Mouse (Mus musculus): ENCODE measurements around the gene Flt3. TPM values are rescaled to one million over a fixed set of nuclear protein-coding genes. Genes with fewer than 3 reads are reported as not detected.

Gene Flt3
- total RNA-seq, 2 experiments from 2014 or later: 0.42 to 0.72 TPM

DNA sequence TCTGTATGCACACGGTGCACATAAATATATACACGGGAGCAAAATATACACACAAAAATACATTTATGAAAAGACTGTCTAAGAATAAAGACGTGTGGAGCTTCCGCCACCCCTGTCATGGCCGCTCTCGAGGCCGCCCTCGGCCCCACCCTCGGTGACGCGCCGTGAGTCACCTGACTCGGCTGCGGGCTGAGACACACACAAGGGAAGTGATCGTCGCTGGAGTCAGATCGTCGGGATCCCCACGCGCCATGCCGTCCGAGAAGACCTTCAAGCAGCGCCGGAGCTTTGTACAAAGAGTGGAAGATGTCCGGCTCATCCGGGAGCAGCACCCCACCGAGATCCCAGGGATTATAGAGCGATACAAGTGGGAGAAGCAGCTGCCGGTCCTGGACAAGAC is 8.4 kb upstream of the Flt3 start:
- DNase-seq: peak; percentile 18

DNA sequence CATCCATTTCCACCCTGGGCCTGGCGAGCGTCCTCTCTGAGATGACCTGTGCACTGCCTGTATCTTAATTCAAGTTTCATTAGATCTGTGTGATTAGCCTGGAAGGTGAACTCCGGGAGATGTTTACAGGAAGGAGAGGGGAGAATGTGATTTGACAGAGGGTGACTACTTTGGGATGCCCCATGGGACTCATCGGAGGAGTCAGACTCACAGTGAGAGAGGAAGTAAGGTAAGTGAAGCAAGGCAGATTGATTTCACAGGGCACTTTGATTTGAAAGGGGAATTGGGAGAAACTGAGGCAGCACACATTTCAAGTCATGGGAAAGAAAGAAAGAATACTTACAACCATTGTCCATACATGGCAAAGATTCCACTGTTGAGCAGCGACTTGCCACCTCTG is 5.8 kb upstream of the Flt3 start:
- no peak for DNase-seq

DNA sequence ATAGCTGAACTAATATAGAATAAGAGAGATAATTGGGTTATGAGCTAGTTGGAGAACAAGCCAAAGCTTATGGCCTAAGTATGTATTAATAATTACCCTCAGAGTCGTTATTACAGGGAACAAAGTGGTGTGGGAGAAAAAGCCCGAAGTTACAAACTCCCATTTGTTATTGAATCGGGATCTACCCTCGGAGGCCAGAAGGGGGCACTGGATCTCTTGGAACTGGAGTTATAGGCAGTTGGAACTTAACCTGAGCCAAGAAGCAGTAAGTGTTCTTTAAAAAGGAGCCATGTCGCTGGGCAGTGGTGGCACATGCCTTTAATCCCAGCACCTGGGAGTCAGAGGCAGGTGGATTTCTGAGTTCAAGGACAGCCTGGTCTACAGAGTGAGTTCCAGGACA is 2.2 kb upstream of the Flt3 start:
- DNase-seq: peak; percentile 73

DNA sequence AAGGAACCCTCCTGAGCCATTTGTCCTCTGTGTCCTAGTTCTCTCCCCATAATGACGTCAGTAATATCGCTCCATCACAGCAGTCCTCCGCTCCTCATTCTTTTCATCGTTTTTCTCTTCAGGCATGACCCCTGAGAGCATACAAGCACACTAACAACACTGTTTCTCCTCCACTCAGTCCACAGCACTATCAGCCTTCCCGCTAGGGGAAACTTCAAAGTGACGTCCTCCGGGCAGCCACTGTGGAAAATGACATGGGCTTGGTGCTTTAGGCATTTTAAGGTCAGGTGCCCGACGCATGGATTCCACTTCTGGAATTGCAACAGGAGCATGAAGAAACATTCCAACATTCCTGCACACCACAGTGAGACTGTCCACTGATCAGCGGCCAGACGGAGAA is 735 bp upstream of the Flt3 start:
- DNase-seq: no peak

DNA sequence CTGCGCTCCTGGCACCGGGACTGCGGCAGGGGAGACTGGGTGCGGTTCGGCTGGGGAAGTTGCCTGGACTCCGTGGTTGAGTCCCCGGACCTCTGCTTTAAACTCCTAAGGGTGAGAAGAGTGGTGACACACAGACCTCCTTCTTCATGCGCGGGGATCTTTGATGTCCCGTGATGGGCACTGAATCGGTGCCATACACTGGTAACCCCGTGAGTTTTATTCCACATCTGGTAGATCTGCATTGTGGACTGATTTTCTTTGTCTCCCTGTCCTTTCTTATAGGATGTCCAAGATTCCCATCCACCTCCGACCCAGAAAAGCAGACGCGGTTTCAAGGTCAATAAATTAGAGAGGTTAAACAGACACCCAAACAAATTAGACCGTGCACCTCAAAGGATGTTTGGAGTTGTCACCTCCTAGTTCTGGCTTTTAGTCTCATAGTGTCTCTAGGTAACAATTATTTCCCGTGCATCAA is 253 bp upstream of the Flt3 start:
- DNase-seq: no peak

DNA sequence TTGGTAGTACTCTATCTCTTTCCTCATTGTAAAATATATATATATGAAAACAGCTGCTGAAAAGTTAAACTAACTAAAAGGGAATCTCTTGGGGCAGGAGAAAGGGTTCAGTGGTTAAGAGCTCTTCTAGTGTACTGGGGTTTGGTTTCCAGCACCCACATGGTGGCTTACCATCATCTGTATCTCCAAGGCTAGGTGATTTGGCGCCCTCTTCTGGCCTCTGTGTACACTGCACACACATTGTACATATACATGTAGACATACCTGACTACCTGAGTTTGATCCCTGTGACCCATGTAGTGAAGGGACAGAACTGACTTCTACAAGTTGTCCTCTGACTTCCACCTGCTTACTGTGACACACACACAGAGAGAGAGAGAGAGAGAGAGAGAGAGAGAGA is 5.2 kb downstream of the Flt3 start:
- DNase-seq: no peak

DNA sequence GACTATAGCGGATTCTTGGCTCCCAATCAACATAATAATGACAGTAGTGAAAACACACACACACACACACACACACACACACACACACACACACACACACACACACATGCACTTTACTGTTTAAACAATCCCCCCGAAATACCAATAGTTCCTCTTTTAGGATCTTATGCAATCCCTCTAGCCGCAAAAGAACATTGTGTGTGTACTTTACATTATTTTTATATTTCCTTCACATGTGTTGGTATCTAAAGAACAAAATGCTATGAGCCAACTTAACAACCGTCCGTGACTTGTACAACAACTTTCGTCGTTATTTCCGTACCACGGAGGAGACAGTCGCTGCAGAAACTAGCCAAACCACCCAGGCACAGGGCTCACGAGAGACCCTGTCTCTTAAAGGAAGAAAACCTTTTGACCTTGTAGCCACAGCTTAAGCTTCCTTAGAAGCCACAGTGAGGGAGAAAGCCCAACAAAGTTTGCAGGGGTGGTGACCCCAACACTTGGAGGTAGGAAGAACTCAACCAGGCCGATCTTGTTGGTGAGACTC is 7.5 kb downstream of the Flt3 start:
- DNase-seq: no peak

DNA sequence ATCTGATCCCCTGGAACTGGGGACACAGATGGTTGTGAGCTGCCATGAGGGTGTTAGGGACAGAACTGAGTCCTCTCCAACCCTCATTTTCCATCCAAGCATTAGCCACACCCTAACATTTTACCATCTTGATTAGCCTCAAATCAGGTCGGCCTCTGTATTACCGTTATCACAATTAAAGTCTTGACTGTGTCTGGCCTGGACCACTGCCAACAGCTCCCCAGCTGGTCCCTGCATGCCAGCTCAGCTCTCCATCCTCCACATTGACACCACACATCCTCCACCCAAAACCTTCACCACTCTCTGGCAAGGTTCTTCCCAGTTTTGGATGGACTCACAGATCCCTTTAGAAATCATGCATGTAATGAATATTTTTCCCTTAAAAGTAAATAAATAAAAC is 9.5 kb downstream of the Flt3 start:
- no peak for DNase-seq

DNA sequence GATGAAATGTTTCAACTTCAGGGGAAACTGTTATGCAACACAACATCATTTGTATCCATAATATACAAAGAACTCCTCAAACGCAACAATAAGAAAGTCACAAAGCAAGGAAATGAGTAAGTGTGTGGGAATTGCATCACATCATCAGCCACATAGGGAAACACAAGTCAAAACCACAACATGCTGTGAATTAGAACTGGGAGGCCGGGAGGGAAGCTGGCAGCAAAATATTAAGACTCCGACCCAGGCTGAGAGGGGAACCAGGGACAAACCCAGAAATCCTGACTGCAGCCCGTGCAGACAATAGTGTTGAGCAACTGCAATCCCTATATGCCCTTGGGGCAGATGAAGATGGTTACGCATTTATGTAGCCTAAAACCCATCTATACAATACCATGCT is 11.2 kb downstream of the Flt3 start:
- no peak for DNase-seq

DNA sequence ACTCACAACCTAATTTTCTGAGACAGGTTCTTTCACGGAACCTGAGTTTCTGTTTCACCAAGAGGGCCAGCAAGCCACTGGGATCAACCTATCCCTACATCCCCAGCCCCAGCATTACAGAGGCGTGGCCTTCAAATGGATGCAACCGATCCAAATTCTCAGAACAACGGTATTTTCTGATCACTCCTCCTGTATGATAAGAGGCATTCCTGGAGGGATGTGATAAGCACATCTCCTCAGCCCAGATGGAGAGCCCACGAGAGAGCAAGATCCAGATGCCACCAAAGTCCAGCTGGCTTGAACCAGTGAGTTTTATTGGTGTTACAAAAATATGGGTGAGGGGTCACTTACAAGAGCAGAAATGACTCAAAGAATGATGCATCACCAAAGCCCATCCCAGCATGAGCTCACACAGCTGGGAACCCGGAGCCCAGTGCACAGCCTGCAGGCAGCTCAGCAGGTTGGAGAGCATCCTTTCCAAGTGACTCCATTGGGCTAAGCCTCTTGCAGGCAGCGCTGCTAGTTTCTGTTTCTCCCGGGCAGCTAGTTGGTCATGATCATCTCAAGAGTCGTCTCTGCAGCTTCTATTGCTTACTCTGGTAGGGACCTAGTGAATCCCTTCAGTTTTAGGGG is 11.8 kb downstream of the Flt3 start:
- DNase-seq: no peak

DNA sequence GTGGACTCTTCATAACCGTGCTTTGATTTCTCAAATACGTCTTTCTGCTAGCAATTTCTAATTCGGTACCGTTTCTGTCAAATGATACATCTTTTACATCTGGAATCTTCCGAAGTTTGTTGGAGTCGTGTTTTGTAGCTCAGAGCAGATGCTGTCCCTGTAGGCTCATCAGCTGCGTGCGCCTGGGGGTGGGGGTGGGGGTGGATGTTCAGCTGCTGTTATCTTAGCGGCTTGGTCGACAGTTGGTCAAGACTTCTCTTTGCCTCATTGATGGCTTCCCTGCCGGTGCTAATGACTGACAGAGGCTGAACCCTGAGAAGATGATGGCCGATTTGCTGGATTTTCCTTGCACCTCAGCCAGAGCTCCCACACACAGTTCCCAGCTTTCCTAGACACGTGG is 13.4 kb downstream of the Flt3 start:
- no peak for DNase-seq

DNA sequence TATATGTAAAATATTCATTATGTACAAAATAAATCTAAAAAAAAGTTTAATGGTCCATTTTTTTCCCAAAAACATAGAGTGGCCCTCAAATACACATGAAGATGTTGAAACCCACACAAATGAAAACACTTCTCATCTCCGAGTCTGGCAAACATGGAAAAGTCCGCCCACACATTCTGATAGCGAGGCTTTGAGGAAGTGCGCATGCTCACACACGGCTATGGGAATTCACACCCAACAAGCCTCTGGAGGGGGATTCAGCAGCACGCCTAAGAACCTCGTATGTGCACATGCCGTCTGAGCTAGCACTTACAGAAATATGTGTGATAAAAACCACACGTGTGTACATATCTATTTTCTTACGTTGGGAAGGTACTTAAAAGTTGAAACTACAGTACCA is 18.9 kb downstream of the Flt3 start:
- no peak for DNase-seq

DNA sequence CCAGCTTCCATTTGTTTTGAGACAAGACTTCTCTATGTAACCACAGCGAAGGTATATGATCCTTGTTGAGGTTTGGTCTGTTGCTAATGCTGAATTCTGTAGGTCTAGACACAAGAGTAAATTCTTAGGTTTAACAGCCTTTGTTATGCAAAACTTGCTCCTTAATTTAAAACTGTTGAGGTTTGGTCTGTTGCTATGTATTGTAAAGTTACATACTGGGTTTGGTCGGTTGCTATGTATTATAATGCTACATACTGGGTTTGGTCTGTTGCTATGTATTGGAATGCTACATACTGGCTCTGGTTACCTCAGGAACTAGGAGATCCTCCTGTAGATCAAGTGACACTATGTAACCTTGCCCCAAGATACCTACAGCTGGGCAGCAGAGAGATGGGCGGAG is 20.8 kb downstream of the Flt3 start:
- no peak for DNase-seq

DNA sequence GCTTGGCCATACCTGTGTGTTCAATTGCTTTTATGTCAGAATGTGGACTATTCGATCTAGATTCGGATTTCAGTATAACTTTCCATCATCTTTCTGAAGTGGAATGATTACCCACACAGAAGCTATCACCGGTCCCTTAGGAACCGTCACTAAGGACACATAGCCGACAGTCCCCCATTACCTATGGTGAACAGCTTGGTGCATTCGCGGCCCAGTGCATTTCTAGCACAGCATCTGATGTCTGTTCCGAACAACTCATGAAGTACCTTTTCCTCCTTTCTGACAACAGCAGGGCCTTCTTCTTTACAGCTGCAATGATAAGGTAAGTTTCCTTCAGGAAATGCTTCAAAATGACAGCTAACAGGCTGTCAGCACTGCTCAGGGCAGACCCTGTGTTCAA is 30.0 kb downstream of the Flt3 start:
- no peak for DNase-seq

DNA sequence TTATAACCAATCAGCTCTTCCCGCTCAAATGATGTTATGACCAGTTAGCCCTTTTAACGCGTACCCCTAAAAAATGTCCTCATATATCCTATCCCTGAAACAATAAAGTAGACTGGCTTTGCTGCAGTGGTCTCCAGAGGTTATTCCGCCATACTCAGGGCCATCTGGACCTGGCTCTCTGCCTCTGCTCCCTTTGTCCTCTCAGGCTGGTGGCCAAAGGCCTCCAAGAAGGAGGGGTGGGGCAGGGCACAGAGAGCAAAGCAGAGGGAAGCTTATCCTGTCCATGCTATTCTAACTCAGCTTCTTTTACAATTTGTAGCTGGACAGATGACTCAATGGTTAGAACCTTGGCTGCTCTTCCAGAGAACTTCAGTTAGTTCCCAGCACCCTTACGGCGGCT is 32.1 kb downstream of the Flt3 start:
- DNase-seq: peak; percentile 27

DNA sequence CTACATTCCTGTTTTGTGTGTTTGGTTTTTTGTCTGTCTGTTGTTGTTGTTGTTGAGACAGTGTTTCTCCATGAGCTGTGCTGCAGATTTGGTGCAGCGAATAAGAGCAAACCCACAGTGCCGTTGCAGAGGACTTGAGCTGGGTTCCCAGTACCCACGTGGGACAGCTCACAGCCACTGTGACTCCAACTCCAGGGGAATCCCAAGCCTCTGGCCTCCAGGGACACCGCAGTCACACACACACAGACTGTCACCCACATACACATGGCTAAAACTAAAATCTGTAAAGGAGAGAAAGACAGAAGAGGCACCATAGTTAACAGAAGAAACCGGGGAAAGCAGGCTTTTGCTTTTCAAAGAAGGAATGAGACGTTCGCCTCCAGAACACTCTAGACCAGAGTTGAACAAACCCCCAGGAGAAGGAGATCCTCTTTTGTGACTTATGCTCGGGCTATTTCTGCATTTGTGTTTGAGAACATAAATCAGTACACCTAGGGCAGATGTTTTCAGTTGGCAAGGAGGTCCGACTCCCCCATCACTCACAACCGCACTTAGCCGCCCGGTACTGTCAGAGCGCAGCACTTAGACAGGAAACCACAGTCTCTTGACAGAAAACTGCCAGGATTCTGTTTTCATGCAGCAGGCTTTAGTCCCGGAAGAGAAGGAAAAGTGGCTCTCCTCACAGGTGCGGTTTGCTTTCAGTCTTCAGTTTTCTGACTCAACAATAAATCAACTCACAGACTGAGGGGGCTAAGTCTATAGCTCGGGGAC is 34.1 kb downstream of the Flt3 start:
- DNase-seq: no peak

DNA sequence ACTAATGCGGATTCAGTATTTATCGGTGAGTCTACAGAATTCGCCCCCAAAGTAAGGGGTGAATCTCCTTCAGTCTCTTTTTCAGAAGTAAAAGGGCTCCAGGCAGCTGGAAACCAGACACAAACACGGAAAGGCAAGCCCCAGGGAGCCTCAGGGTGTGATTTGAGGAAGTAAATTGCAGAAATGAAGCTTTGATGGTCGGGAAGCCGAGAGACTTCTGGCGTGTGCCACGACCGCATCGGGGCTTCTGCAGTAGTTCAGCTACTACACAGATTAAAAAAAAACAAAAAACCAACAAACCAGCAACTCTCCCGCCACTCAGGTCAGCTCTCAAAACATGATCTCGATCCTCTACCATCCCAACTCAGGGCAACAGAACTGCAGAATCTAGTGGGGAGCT is 37.2 kb downstream of the Flt3 start:
- no peak for DNase-seq

DNA sequence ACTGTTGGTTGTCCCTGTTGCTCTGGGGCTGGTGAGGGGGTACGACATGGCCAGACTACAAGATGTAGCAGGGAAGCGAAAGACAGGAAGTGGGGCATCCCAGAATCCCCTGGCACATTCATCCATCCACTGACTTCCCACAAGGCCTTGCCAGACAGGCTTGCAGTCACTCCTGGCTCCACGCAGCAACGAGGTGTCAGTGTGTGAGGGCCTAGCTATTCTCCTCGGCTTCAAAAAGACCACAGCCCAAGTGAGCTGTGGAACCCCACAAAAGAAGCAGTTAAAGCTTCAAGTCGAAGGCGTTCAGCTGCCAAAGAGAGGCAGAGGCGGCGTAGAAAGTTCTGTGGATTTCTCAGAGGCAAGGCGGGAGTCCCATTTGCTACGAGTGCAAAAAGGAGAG is 41.8 kb downstream of the Flt3 start:
- no peak for DNase-seq

DNA sequence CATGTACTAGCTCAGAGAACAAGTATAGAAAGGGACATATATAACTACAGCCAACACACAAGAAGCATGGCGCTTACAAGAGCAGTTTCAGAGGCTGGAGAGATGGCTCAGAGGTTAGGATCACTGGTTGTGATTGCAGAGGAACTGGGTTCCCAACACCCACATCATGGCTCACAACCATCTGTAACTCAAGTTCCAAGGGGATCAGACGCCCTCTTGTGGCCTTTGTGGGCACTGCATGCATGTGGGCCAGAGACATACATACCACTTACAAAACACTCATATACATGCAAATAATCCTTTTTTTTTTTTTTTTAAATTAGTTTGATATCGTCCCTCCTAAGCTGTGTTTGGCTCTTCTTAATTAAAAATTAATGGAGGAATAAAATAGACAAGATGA is 42.8 kb downstream of the Flt3 start:
- DNase-seq: peak; percentile 30

DNA sequence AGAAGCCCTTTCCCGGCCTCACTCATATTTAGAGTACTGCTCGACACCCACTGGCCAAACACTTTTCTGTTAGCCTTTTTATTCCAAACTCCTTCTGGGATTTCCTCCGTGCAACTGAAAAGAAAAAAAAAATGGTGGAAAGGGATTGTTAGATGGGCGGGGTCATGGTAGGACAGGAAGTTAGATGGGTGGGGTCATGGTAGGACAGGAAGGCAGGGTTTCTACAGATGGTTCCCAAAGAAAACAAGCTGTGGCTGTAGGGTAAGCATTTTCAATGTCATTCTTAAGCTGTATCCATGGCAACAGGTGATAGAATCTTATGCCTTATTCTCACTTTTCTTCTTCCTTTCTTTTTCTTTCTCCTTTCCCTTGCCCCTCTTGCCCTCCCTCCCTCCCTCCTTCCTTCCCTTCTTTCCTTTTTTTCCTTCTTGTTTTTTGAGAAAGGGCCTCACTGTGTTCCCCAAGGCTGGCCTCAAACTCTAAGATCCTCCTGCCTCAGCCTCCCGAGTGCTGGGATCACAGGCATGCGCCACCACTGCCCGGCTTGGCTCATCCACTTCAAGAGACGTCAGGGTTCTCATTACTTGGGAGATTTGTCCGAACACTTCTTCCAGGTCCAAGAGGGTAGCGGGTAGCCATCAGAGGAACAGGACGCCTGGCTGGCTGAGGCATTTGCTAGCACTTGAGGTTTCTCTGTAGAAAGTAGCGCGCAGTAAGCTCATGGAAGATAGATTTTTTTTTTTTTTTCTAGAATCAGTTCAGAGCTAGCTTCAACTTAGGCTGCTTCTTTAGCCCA is 43.8 kb downstream of the Flt3 start:
- DNase-seq: no peak

DNA sequence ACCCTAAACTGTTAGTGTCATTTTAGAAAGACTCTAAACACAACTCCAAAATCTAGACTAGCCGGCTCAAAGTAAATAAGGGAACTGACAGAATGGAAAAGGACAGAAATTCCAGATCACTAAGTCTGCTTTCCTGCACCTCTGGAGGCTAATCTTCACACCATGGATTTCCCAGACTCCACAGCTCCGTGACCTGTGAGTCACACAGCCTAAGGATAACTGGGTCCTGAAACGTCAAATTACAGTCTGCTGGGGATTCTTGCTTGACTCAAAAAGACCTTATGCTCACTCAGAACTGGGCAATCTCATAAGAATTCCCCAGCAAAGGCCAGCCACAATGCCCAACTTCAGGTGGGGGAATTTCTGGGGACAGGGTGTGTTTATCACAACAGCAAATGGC is 44.5 kb downstream of the Flt3 start:
- no peak for DNase-seq

DNA sequence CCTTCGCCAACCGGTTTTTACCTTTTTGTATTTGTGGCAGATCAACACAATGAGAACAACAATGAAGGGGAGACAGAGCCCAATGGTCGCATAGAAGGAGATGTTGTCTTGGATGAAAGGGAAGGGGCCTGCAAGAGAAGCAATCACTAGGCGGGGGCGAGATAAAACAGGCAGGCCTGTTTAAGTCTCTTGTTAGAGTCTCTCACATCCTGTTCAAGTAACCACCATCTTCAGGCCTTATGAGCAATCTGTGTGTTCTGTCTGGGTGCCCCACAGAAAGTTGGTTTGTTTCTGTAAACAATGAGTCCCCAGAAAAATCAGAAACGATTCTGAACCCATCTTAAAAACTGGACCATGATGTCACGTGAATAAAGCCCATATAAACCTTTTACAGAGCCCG is 45.3 kb downstream of the Flt3 start:
- no peak for DNase-seq

DNA sequence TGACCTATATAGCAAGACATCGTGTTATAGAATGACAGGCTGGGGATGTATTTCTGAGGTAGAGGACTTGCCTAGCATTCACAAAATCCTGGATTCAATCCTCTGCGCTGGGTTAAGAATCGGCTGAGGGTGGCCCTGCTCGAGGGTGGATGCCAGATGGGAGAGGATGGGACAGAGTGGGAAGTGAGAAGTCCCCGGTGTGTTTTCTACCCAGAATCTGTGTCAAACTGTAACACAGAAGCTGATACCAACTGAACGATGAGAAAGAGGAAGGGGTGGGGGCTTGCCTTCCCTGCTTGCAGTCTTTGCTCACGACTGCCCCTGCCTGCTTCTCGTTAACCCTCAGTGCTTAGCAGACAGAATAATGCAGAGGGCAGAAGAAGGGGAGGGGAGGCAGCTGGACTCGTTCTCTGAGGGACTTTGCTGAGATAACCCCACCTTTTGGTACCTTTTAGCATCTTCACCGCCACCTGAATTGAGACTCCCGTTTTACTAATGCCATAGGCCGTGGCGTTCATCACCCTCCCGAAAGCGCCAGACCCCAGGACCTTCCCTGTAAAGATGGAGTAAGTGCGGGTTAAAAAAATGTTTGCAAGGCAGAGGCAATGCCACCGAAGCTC is 46.0 kb downstream of the Flt3 start:
- no peak for DNase-seq

All from adrenal gland, postnatal 10 days (tissue).